Mouse (Mus musculus): ENCODE measurements at regions not wholly inside any gene's neighbourhood (a gene's known extent, or its start where the extent isn't known, plus 50 kb on each side); places are given as distances from the start of the nearest gene placed in this dataset.
A peak's percentile ranks its signal among the peaks of the same experiment; 100 is the strongest.

GRCm38 (mm10) chr6:52415341-52415946, 102.1 kb downstream of the Evx1 start:
- no peaks in the 10 kb centered on the region for H3K36me3 ChIP-seq (ENCODE audit: control insufficient read depth, insufficient read depth, low read length)
- H3K9me3 ChIP-seq (ENCODE audit: control insufficient read depth, low read length): peaks cover 4% of the 10 kb centered on the region; the same call in 1 of the 2 replicates
- H3K27me3 ChIP-seq (ENCODE audit: control insufficient read depth, insufficient read depth, low read length): no peaks in the 10 kb centered on the region
- H3K4me3 ChIP-seq (replicated peaks; ENCODE audit: low read length): no peak overlapping the region
- TF ChIP-seq POLR2A (IDR thresholded peaks at IDR 0.05; ENCODE audit: borderline replicate concordance, extremely low read depth, insufficient read depth, insufficient read length): no peak
- ATAC-seq (ENCODE audit: low FRiP score, low read depth) (no peak), DNase-seq (ENCODE audit: low spot score) (no peak)
- no peak overlapping the region for H3K27ac ChIP-seq (replicated peaks; ENCODE audit: low read depth, low read length)
- no peak overlapping the region for H3K4me2 ChIP-seq (replicated peaks; ENCODE audit: low read depth, low read length, severe bottlenecking)
- WGBS: 62% methylated on average over 14 of the region's 14 CpGs
- no peak overlapping the region for H3K9ac ChIP-seq (ENCODE audit: low read depth, low read length, severe bottlenecking)
- H3K4me1 ChIP-seq (ENCODE audit: control insufficient read depth, insufficient read depth, low read length): peaks cover 31% of the 10 kb centered on the region

- ATAC-seq (ENCODE audit: low FRiP score, low read depth): no peak
- no peak for TF ChIP-seq POLR2A (IDR thresholded peaks at IDR 0.05; ENCODE audit: borderline replicate concordance, extremely low read depth, insufficient read depth, insufficient read length)
Measured at GRCm38 (mm10) chr6:52416491-52416890, 103.2 kb downstream of the Evx1 start.

GRCm38 (mm10) chr6:52417439-52418124, 104.3 kb downstream of the Evx1 start:
- 0 out of 2 replicates have a peak overlapping the region, but pooled peaks have one; percentile 0 for H3K4me2 ChIP-seq (replicated peaks; ENCODE audit: low read depth, low read length, severe bottlenecking)
- DNase-seq (ENCODE audit: low spot score): peak; percentile 90
- H3K27me3 ChIP-seq (ENCODE audit: control insufficient read depth, insufficient read depth, low read length): no peaks in the 10 kb centered on the region
- 7% methylated on average over 10 of the region's 10 CpGs for WGBS
- no peak for TF ChIP-seq POLR2A (IDR thresholded peaks at IDR 0.05; ENCODE audit: borderline replicate concordance, extremely low read depth, insufficient read depth, insufficient read length)
- no peak overlapping the region for H3K4me3 ChIP-seq (replicated peaks; ENCODE audit: low read length)
- no peaks in the 10 kb centered on the region for H3K36me3 ChIP-seq (ENCODE audit: control insufficient read depth, insufficient read depth, low read length)
- peaks cover 4% of the 10 kb centered on the region; the same call in 1 of the 2 replicates for H3K9me3 ChIP-seq (ENCODE audit: control insufficient read depth, low read length)
- ATAC-seq (ENCODE audit: low FRiP score, low read depth): peak; percentile 80; the same call in 1 of the 2 replicates
- no peak overlapping the region for H3K27ac ChIP-seq (replicated peaks; ENCODE audit: low read depth, low read length)
- no peak overlapping the region for H3K9ac ChIP-seq (ENCODE audit: low read depth, low read length, severe bottlenecking)
- H3K4me1 ChIP-seq (ENCODE audit: control insufficient read depth, insufficient read depth, low read length): peaks cover 25% of the 10 kb centered on the region

More at GRCm38 (mm10) chr6:52416491-52416890, 103.2 kb downstream of the Evx1 start:
- peaks cover 4% of the 10 kb centered on the region; the same call in 1 of the 2 replicates for H3K9me3 ChIP-seq (ENCODE audit: control insufficient read depth, low read length)
- no peaks in the 10 kb centered on the region for H3K27me3 ChIP-seq (ENCODE audit: control insufficient read depth, insufficient read depth, low read length)
- DNase-seq (ENCODE audit: low spot score): peak; percentile 17
- no peak overlapping the region for H3K4me2 ChIP-seq (replicated peaks; ENCODE audit: low read depth, low read length, severe bottlenecking)
- no peaks in the 10 kb centered on the region for H3K36me3 ChIP-seq (ENCODE audit: control insufficient read depth, insufficient read depth, low read length)
- no peak overlapping the region for H3K9ac ChIP-seq (ENCODE audit: low read depth, low read length, severe bottlenecking)
- H3K4me1 ChIP-seq (ENCODE audit: control insufficient read depth, insufficient read depth, low read length): peaks cover 25% of the 10 kb centered on the region
- no peak overlapping the region for H3K4me3 ChIP-seq (replicated peaks; ENCODE audit: low read length)
- no peak overlapping the region for H3K27ac ChIP-seq (replicated peaks; ENCODE audit: low read depth, low read length)
- 61% methylated on average over 3 of the region's 3 CpGs for WGBS

GRCm38 (mm10) chr6:52418451-52419170, 105.3 kb downstream of the Evx1 start:
- Histone ChIP-seq H3K4me2 (replicated peaks; ENCODE audit: low read depth, low read length, severe bottlenecking) (peak overlapping the region; percentile 14), H3K9ac (ENCODE audit: low read depth, low read length, severe bottlenecking) (no peak overlapping the region), H3K36me3 (ENCODE audit: control insufficient read depth, insufficient read depth, low read length) (no peaks in the 10 kb centered on the region), H3K27me3 (ENCODE audit: control insufficient read depth, insufficient read depth, low read length) (no peaks in the 10 kb centered on the region), H3K4me3 (replicated peaks; ENCODE audit: low read length) (no peak overlapping the region), H3K4me1 (ENCODE audit: control insufficient read depth, insufficient read depth, low read length) (peaks cover 25% of the 10 kb centered on the region), H3K9me3 (ENCODE audit: control insufficient read depth, low read length) (peaks cover 4% of the 10 kb centered on the region; the same call in 1 of the 2 replicates), H3K27ac (replicated peaks; ENCODE audit: low read depth, low read length) (no peak overlapping the region)
- WGBS: 15% methylated on average over 12 of the region's 12 CpGs
- peak; percentile 73 for DNase-seq (ENCODE audit: low spot score)
- no peak for ATAC-seq (ENCODE audit: low FRiP score, low read depth)
- no peak for TF ChIP-seq POLR2A (IDR thresholded peaks at IDR 0.05; ENCODE audit: borderline replicate concordance, extremely low read depth, insufficient read depth, insufficient read length)

- 77% methylated on average over 7 of the region's 7 CpGs for WGBS
- Histone ChIP-seq H3K4me3 (replicated peaks; ENCODE audit: low read length) (no peak overlapping the region), H3K27me3 (ENCODE audit: control insufficient read depth, insufficient read depth, low read length) (no peaks in the 10 kb centered on the region), H3K9me3 (ENCODE audit: control insufficient read depth, low read length) (no peaks in the 10 kb centered on the region), H3K9ac (ENCODE audit: low read depth, low read length, severe bottlenecking) (no peak overlapping the region), H3K27ac (replicated peaks; ENCODE audit: low read depth, low read length) (no peak overlapping the region), H3K4me2 (replicated peaks; ENCODE audit: low read depth, low read length, severe bottlenecking) (no peak overlapping the region), H3K4me1 (ENCODE audit: control insufficient read depth, insufficient read depth, low read length) (peaks cover 25% of the 10 kb centered on the region), H3K36me3 (ENCODE audit: control insufficient read depth, insufficient read depth, low read length) (no peaks in the 10 kb centered on the region)
- TF ChIP-seq POLR2A (IDR thresholded peaks at IDR 0.05; ENCODE audit: borderline replicate concordance, extremely low read depth, insufficient read depth, insufficient read length): no peak
- ATAC-seq (ENCODE audit: low FRiP score, low read depth) (no peak), DNase-seq (ENCODE audit: low spot score) (no peak)
Measured at GRCm38 (mm10) chr6:52420276-52420970, 107.1 kb downstream of the Evx1 start.

Measured in limb, embryonic 14.5 days (tissue).